Mouse (Mus musculus): ENCODE measurements around the gene Gtf2h1. TPM values are rescaled to one million over a fixed set of nuclear protein-coding genes. Genes with fewer than 3 reads are reported as not detected.

Gtf2h1 gene
- polyA plus RNA-seq, 1 experiment from 2014 or later = 34.9 TPM

DNA sequence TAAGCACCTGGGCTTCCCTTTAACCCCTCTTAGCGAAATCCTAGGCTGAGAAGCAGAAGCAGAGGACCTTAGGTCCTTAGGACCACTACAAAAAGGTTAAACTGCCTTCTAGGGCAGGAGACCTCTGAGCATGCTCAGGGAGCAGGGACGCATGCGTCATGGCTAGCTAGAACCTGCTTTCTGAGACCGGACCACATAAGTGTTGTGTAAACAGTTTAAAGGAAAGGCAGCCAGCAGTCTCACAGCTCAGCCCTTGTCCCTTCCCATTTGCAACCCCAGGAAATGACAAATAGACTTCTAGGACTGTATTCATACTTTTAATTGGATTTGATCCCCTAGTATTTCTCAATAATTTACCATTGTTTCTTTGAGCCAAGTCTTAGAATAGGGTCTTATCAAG lies 44.4 kb downstream of the Gtf2h1 start:
- Histone ChIP-seq H3K4me2 (no peak overlapping the region), H3K9ac (ENCODE audit: low read depth, low read length) (no peak overlapping the region), H3K4me3 (ENCODE audit: low read depth, low read length) (no peak overlapping the region), H3K27me3 (ENCODE audit: control insufficient read depth, insufficient read depth, low read length) (no peaks in the 10 kb centered on the region), H3K9me3 (replicated peaks; ENCODE audit: control insufficient read depth, low read length) (no peaks in the 10 kb centered on the region), H3K4me1 (ENCODE audit: control insufficient read depth, insufficient read depth, low read length) (peaks cover 26% of the 10 kb centered on the region), H3K27ac (ENCODE audit: low read depth, low read length) (no peak overlapping the region), H3K36me3 (ENCODE audit: control insufficient read depth, insufficient read depth, low read length) (no peaks in the 10 kb centered on the region)
- 47% methylated on average over 4 of the region's 4 CpGs for WGBS (ENCODE audit: insufficient replicate concordance)
- no peak for ATAC-seq (replicated peaks; ENCODE audit: insufficient number of reproducible peaks, low FRiP score, low TSS enrichment)

DNA sequence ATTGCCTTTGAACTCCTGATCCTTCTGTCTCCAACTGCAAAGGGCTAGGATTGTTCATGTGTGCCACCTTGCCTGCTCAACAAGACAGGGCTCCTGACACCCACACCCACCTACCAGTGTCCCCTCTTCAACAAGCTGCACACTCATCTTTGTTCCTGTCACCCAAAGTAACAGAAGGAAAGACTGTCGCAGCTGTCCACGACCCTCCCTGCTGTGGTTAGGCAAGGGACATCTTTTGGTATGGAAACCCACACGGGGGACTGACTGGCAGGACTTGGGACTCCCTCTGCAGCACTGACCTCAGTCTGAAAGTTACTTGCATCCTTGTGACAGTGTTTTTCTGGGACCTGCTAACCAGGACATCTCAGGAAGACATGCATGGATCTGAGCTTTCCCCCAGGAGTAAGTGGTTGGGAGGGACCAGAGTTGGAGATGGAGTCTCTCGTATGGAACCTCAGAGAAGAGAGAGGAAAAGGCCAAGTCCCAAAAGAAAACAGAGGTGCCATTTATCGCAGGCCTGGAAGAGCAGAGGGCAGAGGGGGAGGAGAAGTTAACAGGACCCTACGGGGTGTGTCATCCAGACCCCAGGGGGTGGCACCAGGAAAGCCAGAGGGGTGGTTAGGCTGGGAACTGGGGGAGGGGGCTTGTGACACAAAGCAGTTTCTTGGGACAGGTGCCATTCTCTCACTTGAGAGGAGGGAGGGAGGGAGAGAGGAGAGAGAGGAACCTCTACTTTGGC lies 45.1 kb downstream of the Gtf2h1 start, which contains the start of gene Ldha:
Gene Ldha, plus strand, starts transcription at position 689 of the 739 bp plus-strand sequence.
- H3K36me3 ChIP-seq (ENCODE audit: control insufficient read depth, insufficient read depth, low read length) = no peaks in the 10 kb centered on the region
- 23% methylated on average over 6 of the region's 6 CpGs for WGBS (ENCODE audit: insufficient replicate concordance)
- H3K27ac ChIP-seq (ENCODE audit: low read depth, low read length) = no peak within 1 kb of the TSS
- no peak within 1 kb of the TSS for H3K4me2 ChIP-seq
- H3K4me1 ChIP-seq (ENCODE audit: control insufficient read depth, insufficient read depth, low read length) = peaks cover 26% of the 10 kb centered on the region
- H3K27me3 ChIP-seq (ENCODE audit: control insufficient read depth, insufficient read depth, low read length) = no peaks in the 10 kb centered on the region
- no peaks in the 10 kb centered on the region for H3K9me3 ChIP-seq (replicated peaks; ENCODE audit: control insufficient read depth, low read length)
- ATAC-seq (replicated peaks; ENCODE audit: insufficient number of reproducible peaks, low FRiP score, low TSS enrichment) = no peak
- H3K9ac ChIP-seq (ENCODE audit: low read depth, low read length) = no peak within 1 kb of the TSS
- H3K4me3 ChIP-seq (ENCODE audit: low read depth, low read length) = no peak within 1 kb of the TSS

DNA sequence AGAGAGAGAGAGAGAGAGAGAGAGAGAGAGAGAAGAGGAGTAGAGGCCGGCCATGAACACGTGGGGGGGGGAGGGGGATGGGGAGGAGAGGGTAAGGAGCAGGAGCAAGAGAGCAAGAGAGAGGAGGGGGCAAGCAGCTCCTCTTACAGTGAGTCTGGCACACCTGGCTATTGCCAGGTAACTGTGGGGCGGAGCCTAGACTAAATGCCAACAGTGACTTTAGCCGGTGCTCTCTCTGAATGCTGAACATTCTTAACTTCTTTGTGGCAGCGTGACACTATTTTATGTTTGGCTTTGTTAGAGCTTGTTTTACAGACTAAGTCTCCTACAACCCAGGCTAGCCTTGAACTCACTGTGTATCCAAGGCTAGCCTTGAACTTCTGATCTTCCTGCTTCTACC lies 46.4 kb downstream of the Gtf2h1 start:
- Histone ChIP-seq H3K9me3 (replicated peaks; ENCODE audit: control insufficient read depth, low read length) (no peaks in the 10 kb centered on the region), H3K27ac (ENCODE audit: low read depth, low read length) (no peak overlapping the region), H3K9ac (ENCODE audit: low read depth, low read length) (no peak overlapping the region), H3K4me1 (ENCODE audit: control insufficient read depth, insufficient read depth, low read length) (peaks cover 26% of the 10 kb centered on the region), H3K27me3 (ENCODE audit: control insufficient read depth, insufficient read depth, low read length) (no peaks in the 10 kb centered on the region), H3K4me2 (no peak overlapping the region), H3K36me3 (ENCODE audit: control insufficient read depth, insufficient read depth, low read length) (no peaks in the 10 kb centered on the region), H3K4me3 (ENCODE audit: low read depth, low read length) (no peak overlapping the region)
- 27% methylated on average over 5 of the region's 5 CpGs for WGBS (ENCODE audit: insufficient replicate concordance)
- ATAC-seq (replicated peaks; ENCODE audit: insufficient number of reproducible peaks, low FRiP score, low TSS enrichment) = no peak

DNA sequence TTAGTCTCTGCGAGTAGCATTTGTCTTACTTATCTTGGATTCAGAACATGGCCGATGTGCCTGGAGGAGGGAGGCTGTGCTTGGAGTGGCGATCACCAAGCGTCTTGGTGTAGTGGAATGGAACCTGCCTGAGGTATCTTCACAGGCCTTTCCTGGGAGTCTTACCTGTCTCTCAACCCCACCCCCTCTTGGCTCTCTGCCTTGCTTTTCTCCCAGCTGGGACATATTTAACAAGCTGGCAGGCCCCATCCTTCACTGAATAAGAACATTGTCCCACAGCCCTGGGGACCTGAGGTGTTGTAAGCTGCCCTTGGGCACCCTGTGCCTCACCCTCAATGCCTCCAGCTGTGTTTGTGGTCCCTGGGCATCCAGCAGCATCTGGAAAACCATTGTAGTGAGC lies 47.7 kb downstream of the Gtf2h1 start:
- Histone ChIP-seq H3K27me3 (ENCODE audit: control insufficient read depth, insufficient read depth, low read length) (no peaks in the 10 kb centered on the region), H3K27ac (ENCODE audit: low read depth, low read length) (no peak overlapping the region), H3K4me3 (ENCODE audit: low read depth, low read length) (no peak overlapping the region), H3K9ac (ENCODE audit: low read depth, low read length) (no peak overlapping the region), H3K4me1 (ENCODE audit: control insufficient read depth, insufficient read depth, low read length) (peaks cover 23% of the 10 kb centered on the region), H3K4me2 (no peak overlapping the region), H3K36me3 (ENCODE audit: control insufficient read depth, insufficient read depth, low read length) (peaks cover 5% of the 10 kb centered on the region; the same call in 1 of the 2 replicates), H3K9me3 (replicated peaks; ENCODE audit: control insufficient read depth, low read length) (no peaks in the 10 kb centered on the region)
- 67% methylated on average over 4 of the region's 4 CpGs for WGBS (ENCODE audit: insufficient replicate concordance)
- no peak for ATAC-seq (replicated peaks; ENCODE audit: insufficient number of reproducible peaks, low FRiP score, low TSS enrichment)

DNA sequence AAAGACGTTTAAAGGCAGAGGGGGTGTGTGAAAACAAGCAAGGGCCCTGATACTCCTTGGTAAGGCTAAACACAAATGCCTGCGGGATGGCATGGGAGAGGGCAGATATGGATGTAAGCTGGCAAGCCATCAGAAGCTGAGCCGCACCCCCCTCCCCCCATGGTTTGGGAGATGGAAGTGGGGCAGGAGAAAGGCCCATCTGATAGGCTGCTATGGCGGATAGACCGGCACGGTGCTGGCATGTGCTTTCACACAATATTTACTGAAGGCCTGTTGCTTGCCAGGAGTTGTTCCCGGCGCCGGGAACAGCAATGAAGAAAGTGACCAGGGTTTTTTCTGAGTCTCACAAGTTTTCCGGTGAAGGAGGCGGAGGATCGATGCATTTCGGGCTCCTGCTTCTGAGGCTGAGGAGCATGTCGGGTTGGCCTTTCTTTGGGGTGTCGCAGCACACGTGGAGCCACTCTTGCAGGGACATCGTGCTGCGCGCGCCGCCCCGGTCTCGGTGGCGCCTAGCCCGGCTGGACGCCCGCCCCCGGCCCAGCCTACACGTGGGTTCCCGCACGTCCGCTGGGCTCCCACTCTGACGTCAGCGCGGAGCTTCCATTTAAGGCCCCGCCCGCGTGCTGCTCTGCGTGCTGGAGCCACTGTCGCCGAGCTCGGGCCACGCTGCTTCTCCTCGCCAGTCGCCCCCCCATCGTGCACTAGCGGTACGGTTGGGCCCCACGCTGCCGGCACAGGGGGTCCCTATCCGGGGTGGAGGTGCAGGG lies 49.5 kb downstream of the Gtf2h1 start:
- no peaks in the 10 kb centered on the region for H3K27me3 ChIP-seq (ENCODE audit: control insufficient read depth, insufficient read depth, low read length)
- H3K36me3 ChIP-seq (ENCODE audit: control insufficient read depth, insufficient read depth, low read length) = peaks cover 15% of the 10 kb centered on the region
- H3K4me1 ChIP-seq (ENCODE audit: control insufficient read depth, insufficient read depth, low read length) = peaks cover 12% of the 10 kb centered on the region
- peak overlapping the region; percentile 98 for H3K27ac ChIP-seq (ENCODE audit: low read depth, low read length)
- WGBS (ENCODE audit: insufficient replicate concordance) = under 1% methylated on average over 50 of the region's 51 CpGs
- peak overlapping the region; percentile 88 for H3K4me2 ChIP-seq
- peak overlapping the region; percentile 98 for H3K4me3 ChIP-seq (ENCODE audit: low read depth, low read length)
- no peaks in the 10 kb centered on the region for H3K9me3 ChIP-seq (replicated peaks; ENCODE audit: control insufficient read depth, low read length)
- peak; percentile 87 for ATAC-seq (replicated peaks; ENCODE audit: insufficient number of reproducible peaks, low FRiP score, low TSS enrichment)
- peak overlapping the region; percentile 100 for H3K9ac ChIP-seq (ENCODE audit: low read depth, low read length)

DNA sequence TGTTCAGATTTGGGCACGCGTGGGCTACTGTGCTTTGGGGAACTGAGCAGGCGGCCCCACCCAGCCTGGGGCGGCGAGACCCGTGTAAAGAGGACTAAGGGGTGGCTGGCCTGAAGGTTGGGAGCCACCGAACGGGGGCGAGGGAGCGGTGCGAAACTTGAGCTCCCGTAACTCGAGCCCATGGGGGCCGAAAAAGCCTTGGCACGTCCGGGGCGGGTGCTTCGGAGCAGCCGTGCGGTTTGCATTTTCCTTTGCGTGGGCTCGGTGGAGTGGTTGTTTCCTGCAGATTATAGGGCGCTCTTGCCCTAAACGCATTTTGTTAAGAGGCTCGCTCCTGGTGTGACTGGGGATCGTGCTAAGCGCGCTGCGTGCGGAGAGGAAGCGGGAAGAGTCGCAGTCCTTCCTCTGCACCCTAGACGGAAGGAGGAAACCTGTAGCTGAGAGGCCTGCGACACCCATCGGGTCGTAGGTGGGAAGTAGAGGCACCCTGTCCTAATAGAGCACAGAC lies 50.1 kb downstream of the Gtf2h1 start:
- H3K4me2 ChIP-seq = peak overlapping the region; percentile 88
- H3K27me3 ChIP-seq (ENCODE audit: control insufficient read depth, insufficient read depth, low read length) = no peaks in the 10 kb centered on the region
- no peaks in the 10 kb centered on the region for H3K9me3 ChIP-seq (replicated peaks; ENCODE audit: control insufficient read depth, low read length)
- H3K4me1 ChIP-seq (ENCODE audit: control insufficient read depth, insufficient read depth, low read length) = peaks cover 12% of the 10 kb centered on the region
- peak overlapping the region; percentile 98 for H3K4me3 ChIP-seq (ENCODE audit: low read depth, low read length)
- H3K9ac ChIP-seq (ENCODE audit: low read depth, low read length) = peak overlapping the region; percentile 100
- ATAC-seq (replicated peaks; ENCODE audit: insufficient number of reproducible peaks, low FRiP score, low TSS enrichment) = peak; percentile 33
- H3K36me3 ChIP-seq (ENCODE audit: control insufficient read depth, insufficient read depth, low read length) = peaks cover 18% of the 10 kb centered on the region
- WGBS (ENCODE audit: insufficient replicate concordance) = under 1% methylated on average over 36 of the region's 36 CpGs
- peak overlapping the region; percentile 98 for H3K27ac ChIP-seq (ENCODE audit: low read depth, low read length)

DNA sequence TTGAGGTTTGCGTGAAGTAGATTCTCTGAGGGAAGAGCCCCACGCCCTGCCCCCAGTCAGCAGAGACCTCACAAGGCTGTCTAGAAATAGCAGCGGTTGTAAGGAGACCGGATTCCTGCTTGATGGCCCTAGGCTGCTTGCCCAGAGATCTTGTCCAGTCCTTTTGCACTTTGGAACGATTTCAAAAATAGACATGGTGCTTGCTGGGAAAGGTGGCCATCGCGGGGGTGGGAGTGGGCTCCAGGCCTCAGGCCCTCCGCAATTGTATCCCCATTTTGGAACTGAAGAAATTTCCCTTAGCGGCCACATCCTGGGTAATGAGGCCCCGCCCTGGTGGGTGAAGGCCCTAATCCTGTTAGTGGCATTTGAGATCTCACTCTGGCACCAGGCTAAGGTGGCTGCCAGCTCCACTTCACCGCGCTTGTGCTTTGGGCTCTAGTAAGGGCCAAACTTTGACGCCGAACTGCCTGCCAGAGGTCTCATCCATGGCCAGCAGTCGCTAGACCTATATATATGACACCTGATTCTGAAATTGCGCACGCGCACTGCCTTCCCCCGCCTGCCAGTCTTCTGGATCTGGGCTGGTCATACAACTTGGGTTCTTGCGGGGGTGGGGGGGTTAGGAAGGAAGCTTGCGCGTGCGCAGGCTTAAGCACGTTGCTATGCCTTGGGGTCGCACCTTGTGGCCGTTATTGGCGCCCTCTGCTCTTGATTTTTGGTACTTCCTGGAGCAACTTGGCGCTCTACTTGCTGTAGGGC lies 50.8 kb downstream of the Gtf2h1 start:
- no peaks in the 10 kb centered on the region for H3K27me3 ChIP-seq (ENCODE audit: control insufficient read depth, insufficient read depth, low read length)
- peak overlapping the region; percentile 88 for H3K4me2 ChIP-seq
- H3K36me3 ChIP-seq (ENCODE audit: control insufficient read depth, insufficient read depth, low read length) = peaks cover 24% of the 10 kb centered on the region
- peaks cover 8% of the 10 kb centered on the region; the same call in 1 of the 2 replicates for H3K4me1 ChIP-seq (ENCODE audit: control insufficient read depth, insufficient read depth, low read length)
- 1% methylated on average over 28 of the region's 28 CpGs for WGBS (ENCODE audit: insufficient replicate concordance)
- peak; percentile 33 for ATAC-seq (replicated peaks; ENCODE audit: insufficient number of reproducible peaks, low FRiP score, low TSS enrichment)
- no peaks in the 10 kb centered on the region for H3K9me3 ChIP-seq (replicated peaks; ENCODE audit: control insufficient read depth, low read length)
- H3K9ac ChIP-seq (ENCODE audit: low read depth, low read length) = peak overlapping the region; percentile 100
- H3K4me3 ChIP-seq (ENCODE audit: low read depth, low read length) = peak overlapping the region; percentile 98
- H3K27ac ChIP-seq (ENCODE audit: low read depth, low read length) = peak overlapping the region; percentile 98

DNA sequence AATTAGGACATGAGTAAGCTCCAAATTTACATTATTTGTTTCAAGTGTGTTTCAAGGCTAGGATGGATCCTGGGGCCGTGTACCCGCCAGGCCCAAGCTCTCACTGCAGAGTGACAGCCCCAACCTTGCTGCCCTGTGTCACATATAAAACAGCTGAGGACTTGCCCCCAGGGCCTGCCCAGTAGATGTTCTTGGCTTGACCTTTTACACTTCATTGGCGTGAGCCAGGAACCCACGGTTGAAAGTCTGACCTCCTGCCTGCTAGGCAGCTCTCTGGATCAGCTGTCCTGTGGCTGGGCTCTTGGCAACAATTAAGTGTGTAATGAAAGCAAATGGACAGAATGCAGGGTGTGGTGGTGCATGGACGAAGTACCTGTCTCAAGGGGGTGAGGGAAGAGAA lies 53.4 kb downstream of the Gtf2h1 start:
- Histone ChIP-seq H3K27me3 (ENCODE audit: control insufficient read depth, insufficient read depth, low read length) (no peaks in the 10 kb centered on the region), H3K4me1 (ENCODE audit: control insufficient read depth, insufficient read depth, low read length) (peaks cover 8% of the 10 kb centered on the region; the same call in 1 of the 2 replicates), H3K4me3 (ENCODE audit: low read depth, low read length) (no peak overlapping the region), H3K27ac (ENCODE audit: low read depth, low read length) (no peak overlapping the region), H3K36me3 (ENCODE audit: control insufficient read depth, insufficient read depth, low read length) (peaks cover 49% of the 10 kb centered on the region), H3K4me2 (no peak overlapping the region), H3K9me3 (replicated peaks; ENCODE audit: control insufficient read depth, low read length) (no peaks in the 10 kb centered on the region), H3K9ac (ENCODE audit: low read depth, low read length) (no peak overlapping the region)
- 76% methylated on average over 5 of the region's 5 CpGs for WGBS (ENCODE audit: insufficient replicate concordance)
- ATAC-seq (replicated peaks; ENCODE audit: insufficient number of reproducible peaks, low FRiP score, low TSS enrichment) = no peak
